Mouse (Mus musculus) adrenal gland, adult 18-20 months (tissue): ENCODE results near the gene Ostn. TPM values are rescaled to one million over a fixed set of nuclear protein-coding genes. Genes with fewer than 3 reads are reported as not detected.

ENCODE experiments used
- DNase-seq, 2 experiments: peaks; one replicate each; pipeline ENCODE4 v3.0.0; 2021 to 2022; ENCODE audit warnings: low spot score in 2 of 2
- total RNA-seq, 2 experiments: library from RNA; stranded (reverse); gene quantifications; 1 replicate in 1 of 2; 2 replicates in 1 of 2; pipeline ENCODE4 v1.2.3; 2021

The Ostn gene
- total RNA-seq, 2 experiments from 2014 or later: not detected

DNA sequence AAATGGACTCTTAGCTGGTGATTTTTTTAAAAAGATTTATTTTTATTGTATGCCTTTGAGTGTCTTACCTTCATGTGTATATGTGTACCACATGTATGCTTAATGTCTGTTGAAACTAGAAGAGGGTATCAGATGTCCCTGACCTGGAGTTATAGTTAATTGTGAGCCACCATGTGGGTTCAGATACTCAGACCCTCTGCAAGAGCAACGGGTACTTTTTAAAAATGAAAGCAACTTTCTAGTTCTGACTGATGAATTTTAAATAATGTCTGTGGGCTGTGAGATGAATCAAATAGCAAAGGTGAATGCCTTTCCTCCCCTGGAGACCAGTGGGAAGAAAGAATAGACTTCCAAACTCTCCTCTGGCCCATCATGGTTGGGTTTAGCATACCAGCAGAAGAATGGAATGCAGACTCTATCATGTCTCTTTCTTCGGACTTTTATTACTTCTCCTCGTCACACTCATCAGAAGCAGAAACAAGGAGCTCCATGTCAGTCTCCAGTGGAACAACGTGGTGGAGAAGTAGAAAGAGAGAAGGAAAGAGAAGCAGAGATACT, 79.6 kb downstream of the Ostn start:
- DNase-seq: no peak

GRCm38 (mm10) chr16:27387634-27388611, 80.6 kb downstream of the Ostn start:
- DNase-seq: no peak

DNA sequence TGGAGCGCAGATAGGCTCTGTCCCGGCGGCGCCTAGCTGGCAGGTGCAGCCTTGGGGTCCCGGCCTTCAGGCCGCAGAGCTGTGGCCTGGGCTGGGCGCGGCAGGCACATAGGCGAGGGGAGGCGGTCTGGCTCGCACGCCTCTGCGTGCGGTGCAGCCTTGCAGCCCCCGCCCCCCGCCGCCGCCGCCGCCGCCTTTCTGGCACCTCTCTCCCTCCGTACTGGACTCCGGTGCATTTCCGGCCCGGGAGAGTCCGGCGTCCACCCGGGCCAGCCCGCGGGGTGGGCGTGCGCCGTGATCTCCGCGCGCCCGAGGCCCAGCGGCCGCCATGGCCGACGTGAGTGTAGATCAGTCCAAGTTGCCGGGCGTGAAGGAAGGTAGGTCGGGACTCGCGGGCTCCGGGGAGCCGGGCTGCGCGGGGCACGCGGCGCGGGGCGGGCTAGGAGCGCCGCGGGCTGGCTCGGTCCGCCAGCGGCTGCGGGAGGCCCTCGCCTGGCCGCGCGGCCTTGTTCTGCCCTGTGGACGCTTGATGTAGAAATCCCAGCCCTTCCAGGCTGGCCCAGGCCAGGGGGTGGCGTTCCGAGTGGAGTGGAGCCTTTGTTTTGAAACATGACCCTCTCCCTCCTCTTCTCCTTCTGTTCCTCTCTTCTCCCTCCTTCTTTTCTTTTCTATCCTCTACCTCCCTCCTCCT, 81.6 kb downstream of the Ostn start, which contains the start of gene Ccdc50:
Ccdc50 (plus strand) TSS at position 109 of the 691 bp plus-strand sequence.
- peak; percentile 78 to 82 for DNase-seq

GRCm38 (mm10) chr16:27389534-27390282, 82.4 kb downstream of the Ostn start:
- no peak for DNase-seq

- DNase-seq: no peak
Observed at GRCm38 (mm10) chr16:27390306-27390705, 83.0 kb downstream of the Ostn start.

DNA sequence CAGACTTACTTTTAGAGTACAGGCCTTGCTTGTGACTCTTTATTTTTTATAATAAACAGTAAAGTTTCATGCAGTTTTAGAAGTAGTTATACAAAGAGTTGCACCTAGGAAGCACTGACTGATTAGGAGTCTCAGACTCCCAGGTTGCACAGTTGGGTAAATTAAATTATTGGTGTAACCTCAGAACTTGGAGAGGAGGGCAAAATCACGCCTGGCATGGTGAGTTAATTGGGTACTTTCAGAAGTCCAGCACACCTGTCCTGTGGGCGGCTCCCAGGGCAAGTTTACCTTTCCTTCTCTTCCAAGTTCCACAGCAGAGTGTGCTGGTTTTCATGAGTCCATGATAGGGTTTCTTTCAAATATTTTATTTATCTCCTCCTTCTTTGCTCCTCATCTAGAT, 84.6 kb downstream of the Ostn start:
- no peak for DNase-seq

GRCm38 (mm10) chr16:27395251-27396037, 88.2 kb downstream of the Ostn start:
- DNase-seq: no peak

DNA sequence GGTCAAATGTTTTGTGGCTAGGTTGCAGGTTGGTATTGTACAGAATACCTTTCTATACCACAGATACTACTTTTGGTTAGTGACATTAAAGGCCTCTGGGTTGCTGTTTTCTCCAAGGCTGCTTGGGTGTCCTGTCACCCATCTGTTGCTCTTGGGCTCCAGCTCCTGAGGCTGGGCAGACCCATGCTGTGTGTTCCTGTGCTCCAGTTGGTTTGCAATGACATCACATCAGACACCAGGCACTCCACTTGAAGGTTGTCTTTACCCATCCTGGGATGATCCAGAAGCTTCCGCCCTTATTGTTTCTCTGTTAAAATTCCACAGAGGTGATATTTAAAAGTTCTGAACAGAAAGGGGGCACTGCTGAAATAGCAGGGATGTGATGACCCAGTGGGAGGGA, 89.7 kb downstream of the Ostn start:
- no peak for DNase-seq

DNA sequence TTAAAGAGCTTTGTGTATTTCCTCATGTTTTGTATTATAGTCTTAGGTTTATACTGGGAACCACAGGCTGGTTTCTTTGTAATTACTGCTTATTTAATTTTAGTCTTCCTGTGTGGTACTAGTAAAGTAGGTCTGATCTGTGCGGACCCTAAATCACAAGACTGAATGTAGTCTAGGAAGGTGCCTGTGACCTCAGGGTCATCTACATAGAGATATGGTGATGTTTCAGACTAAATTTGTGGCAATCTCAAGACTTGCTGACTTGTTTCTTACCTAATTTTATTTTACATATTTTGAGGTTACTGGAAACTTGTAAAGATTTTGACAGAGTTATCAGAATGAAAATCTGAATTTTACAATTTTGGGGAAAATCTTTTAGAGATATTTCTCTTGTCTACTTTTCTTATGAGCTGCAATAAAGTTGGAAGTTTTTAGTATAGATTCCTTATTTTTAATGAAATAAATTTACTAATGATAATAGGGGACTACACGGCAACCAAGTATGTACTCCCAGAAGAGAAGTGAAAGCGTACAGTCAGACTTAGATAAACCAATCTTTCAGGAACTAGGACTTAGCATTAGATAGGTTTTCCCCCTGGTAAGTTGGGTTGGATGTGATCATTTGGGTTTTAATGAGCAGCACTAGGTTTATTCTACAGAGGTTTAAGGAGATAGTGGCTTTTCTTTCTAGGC, 91.9 kb downstream of the Ostn start:
- no peak for DNase-seq

DNA sequence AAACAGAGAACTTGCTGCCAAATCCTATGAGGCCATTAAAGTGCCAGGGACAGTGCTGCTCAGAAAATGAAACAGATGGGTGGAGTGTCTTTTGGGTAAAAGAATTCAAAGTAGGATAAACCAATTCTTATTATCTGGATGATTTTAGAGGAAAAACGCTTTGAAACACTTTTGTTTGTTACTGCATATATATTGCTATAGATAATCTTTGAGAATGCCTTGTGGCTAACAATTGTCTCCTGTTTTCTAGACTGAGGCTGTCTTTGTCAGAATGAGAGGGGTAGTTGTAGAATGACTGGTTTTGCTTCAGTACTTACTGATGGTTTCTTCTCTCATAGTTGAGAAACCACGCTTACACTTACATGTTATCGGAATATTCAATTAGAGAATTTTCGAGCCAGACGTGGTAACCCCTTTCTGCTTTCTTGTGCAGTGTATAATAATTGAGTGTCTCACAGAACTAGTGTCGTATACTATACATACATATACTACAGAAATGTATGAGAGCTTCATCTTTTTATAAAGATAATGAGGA, 92.5 kb downstream of the Ostn start:
- no peak for DNase-seq

Other genes with a start within 250 kb of the Ostn start
- not detected for gene Uts2b, start 62.8 kb downstream of the Ostn start, total RNA-seq
- 10 to 100 TPM; 78.7 to 89.9 TPM for gene Ccdc50, start 81.4 kb downstream of the Ostn start, total RNA-seq